Mouse (Mus musculus) liver, embryonic 11.5 days (tissue): ENCODE results near the gene Tesc. TPM values are rescaled to one million over a fixed set of nuclear protein-coding genes. Genes with fewer than 3 reads are reported as not detected.
A peak's percentile ranks its signal among the peaks of the same experiment; 100 is the strongest.

ENCODE experiments used
- ATAC-seq: fragments of 200-750 bp; cut with Nextera tagmentation; replicated peaks from 2 replicates; pipeline ENCODE4 v1.8.0; 2017; ENCODE audit warnings: moderate number of reproducible peaks, mild to moderate bottlenecking, moderate TSS enrichment, moderate library complexity; ENCODE audit not compliant: low FRiP score
- DNase-seq: peaks from one replicate; pipeline ENCODE4 v3.0.0-alpha.2; 2017; ENCODE audit warnings: low spot score
- H3K27ac ChIP-seq: fragments of 300-500 bp; sonication (generic); 2 replicates; pipeline ENCODE4 v1.5.1; 2014; ENCODE audit warnings: mild to moderate bottlenecking, low read depth, low read length, control low read depth
- H3K27me3 ChIP-seq: fragments of 300-500 bp; sonication (generic); replicated peaks from 2 replicates; pipeline ENCODE4 v1.6.1; 2014; ENCODE audit warnings: low read length, mixed read lengths; ENCODE audit not compliant: control insufficient read depth, insufficient read depth
- H3K36me3 ChIP-seq: fragments of 300-500 bp; sonication (generic); 2 replicates; pipeline ENCODE4 v1.6.1; 2014; ENCODE audit warnings: mild to moderate bottlenecking, low read length, moderate library complexity, mixed read lengths; ENCODE audit not compliant: control insufficient read depth, insufficient read depth
- H3K4me1 ChIP-seq: fragments of 300-500 bp; sonication (generic); replicated peaks from 2 replicates; pipeline ENCODE4 v1.6.1; 2014; ENCODE audit warnings: low read length, mixed read lengths; ENCODE audit not compliant: control insufficient read depth, insufficient read depth
- H3K4me2 ChIP-seq: fragments of 300-500 bp; sonication (generic); 2 replicates; pipeline ENCODE4 v1.6.1; 2014; ENCODE audit warnings: mild to moderate bottlenecking, control low read depth, moderate library complexity
- H3K4me3 ChIP-seq: fragments of 300-500 bp; sonication (generic); 2 replicates; pipeline ENCODE4 v1.5.1; 2014; ENCODE audit warnings: low read depth, low read length, control low read depth
- H3K9ac ChIP-seq: fragments of 300-500 bp; sonication (generic); 2 replicates; pipeline ENCODE4 v1.6.1; 2014; ENCODE audit warnings: low read depth, low read length, control low read depth
- H3K9me3 ChIP-seq: fragments of 300-500 bp; sonication (generic); 2 replicates; pipeline ENCODE4 v1.6.1; 2016; ENCODE audit warnings: low read length, inconsistent platforms, mixed read lengths; ENCODE audit not compliant: control insufficient read depth
- WGBS: fragments of 180-500 bp; shearing (Covaris S2); extraction: QIAGEN DNeasy Blood & Tissue Kit; methylation state at CpG from one replicate; pipeline ENCODE4 v1.1.7; 2014; 5-methylcytosine and 5-hydroxymethylcytosine counted together
- polyA plus RNA-seq: library from polyadenylated mRNA; unstranded; fragments of >200 nt; fragmentation: Nextera tagmentation; extraction: Ambion mirVana; gene quantifications from 2 replicates; pipeline ENCODE4 v1.2.1, GENCODE M21; 2014

The Tesc gene
- polyA plus RNA-seq, 1 experiment from 2014 or later = 2.2 TPM

GRCm38 (mm10) chr5:118023053-118023452 lies 4.5 kb upstream of the Tesc start:
- ATAC-seq (no peak), DNase-seq (no peak)
- Histone ChIP-seq H3K9me3 (no peaks in the 10 kb centered on the region), H3K4me3 (no peak overlapping the region), H3K4me1 (peaks cover 11% of the 10 kb centered on the region), H3K27me3 (peaks cover 32% of the 10 kb centered on the region), H3K9ac (no peak overlapping the region), H3K36me3 (no peaks in the 10 kb centered on the region), H3K27ac (no peak overlapping the region), H3K4me2 (no peak overlapping the region)
- 58% methylated on average over 3 of the region's 3 CpGs for WGBS

DNA sequence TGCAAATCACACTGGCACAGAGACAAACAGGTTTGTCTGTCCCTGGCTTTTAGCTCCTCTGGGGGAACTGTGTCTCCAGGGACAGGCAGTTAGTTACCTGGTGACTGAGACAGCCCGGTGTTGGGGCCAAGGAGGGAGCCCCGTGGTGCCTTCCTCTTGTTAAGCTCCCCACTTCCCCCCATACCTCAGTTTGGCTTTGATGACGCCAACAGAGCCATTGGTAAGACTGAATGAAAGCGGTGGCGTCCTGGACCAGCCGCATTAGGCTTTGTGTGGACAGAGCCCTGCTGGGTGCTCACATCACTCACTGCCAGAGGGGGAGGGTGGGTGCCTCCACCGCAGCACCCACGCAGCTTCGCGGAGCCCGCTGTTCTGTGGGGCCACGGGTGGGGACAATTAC lies 1.7 kb upstream of the Tesc start:
- H3K27me3 ChIP-seq = peaks cover 58% of the 10 kb centered on the region
- H3K9me3 ChIP-seq = no peaks in the 10 kb centered on the region
- WGBS = 6% methylated on average over 12 of the region's 12 CpGs
- no peak overlapping the region for H3K9ac ChIP-seq
- no peak overlapping the region for H3K27ac ChIP-seq
- DNase-seq = no peak
- ATAC-seq = no peak
- H3K4me3 ChIP-seq = no peak overlapping the region
- peaks cover 24% of the 10 kb centered on the region for H3K4me1 ChIP-seq
- no peak overlapping the region for H3K4me2 ChIP-seq
- no peaks in the 10 kb centered on the region for H3K36me3 ChIP-seq

DNA sequence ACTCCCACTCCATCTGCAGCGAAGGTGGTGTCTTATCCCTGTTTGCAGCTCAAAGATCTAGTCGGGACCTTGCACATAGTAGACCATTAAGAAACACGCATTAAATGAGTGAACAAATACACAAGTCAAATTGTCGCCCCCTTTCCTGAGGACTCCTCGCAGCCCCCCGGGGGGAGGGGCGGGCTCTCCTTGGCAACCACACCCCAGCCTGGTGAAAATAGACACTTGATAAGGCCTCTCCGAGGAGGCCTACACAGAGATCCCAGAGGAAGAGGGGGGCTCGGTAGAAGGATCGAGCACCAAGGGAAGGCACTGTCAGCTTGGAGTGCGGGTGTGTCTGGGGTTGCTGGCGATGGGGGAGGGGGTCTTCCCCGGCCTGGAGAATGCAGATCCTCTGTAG lies 1.2 kb upstream of the Tesc start:
- Histone ChIP-seq H3K4me2 (no peak overlapping the region), H3K4me3 (no peak overlapping the region), H3K4me1 (peaks cover 24% of the 10 kb centered on the region), H3K27ac (no peak overlapping the region), H3K36me3 (no peaks in the 10 kb centered on the region), H3K9me3 (no peaks in the 10 kb centered on the region), H3K9ac (no peak overlapping the region), H3K27me3 (peaks cover 58% of the 10 kb centered on the region)
- ATAC-seq (no peak), DNase-seq (no peak)
- WGBS = under 1% methylated on average over 13 of the region's 13 CpGs

- Histone ChIP-seq H3K4me3 (peak overlapping the region; percentile 60), H3K4me2 (peak overlapping the region; percentile 93), H3K9me3 (no peaks in the 10 kb centered on the region), H3K27ac (no peak overlapping the region), H3K4me1 (peaks cover 24% of the 10 kb centered on the region), H3K36me3 (no peaks in the 10 kb centered on the region), H3K9ac (no peak overlapping the region), H3K27me3 (peaks cover 58% of the 10 kb centered on the region)
- DNase-seq (no peak), ATAC-seq (0 out of 2 replicates have a peak, but pooled peaks have one; percentile 13)
- 2% methylated on average over 39 of the region's 39 CpGs for WGBS
Observed at GRCm38 (mm10) chr5:118027101-118027697, 344 bp upstream of the Tesc start.

DNA sequence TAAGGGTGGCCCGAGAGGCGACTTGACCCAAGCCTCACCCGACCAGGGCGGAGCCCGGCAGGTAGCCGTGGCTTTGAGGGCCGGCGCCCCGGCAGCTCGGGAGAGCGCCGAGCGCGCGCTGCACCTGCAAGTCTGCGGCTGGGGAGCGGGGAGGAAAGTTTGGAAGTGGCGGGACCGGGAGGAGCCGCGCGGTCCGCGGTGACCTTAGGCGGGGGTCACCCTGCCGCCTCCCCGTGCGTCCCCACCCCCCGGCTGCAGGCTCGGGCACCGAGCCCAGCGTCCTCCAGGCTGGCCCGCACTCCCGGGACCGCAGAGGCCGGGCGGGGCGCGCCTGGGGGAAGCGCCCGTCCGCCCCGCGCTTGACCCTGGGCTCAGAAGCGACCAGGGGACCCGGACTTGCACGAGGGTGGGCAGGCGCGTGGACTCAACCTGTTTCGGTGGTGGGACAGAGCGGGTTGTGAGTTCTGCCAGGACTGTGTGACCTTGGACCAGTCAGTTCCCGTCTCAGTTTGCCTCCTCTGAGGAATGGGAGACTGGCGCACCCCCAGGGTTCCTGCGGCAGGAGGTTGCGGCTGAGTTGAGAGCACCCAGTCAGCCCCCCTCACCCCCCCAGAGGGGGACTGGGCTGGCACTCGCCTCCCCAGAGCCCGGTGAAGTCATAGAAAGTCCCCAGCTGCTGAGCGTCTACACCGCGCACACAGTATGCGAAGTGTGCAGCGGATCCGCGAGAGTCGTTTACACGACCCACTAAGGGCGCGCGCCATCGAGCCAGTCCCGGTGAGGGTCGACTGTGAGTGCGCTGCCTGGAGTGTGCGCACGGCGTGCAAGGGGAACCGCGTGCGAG lies 870 bp downstream of the Tesc start:
- Histone ChIP-seq H3K4me1 (peaks cover 24% of the 10 kb centered on the region), H3K4me2 (peak overlapping the region; percentile 93)

GRCm38 (mm10) chr5:118029035-118029408 lies 1.5 kb downstream of the Tesc start:
- Histone ChIP-seq H3K27me3 (peaks cover 56% of the 10 kb centered on the region), H3K27ac (no peak overlapping the region), H3K4me1 (peaks cover 24% of the 10 kb centered on the region), H3K9me3 (no peaks in the 10 kb centered on the region), H3K4me2 (peak overlapping the region; percentile 93), H3K36me3 (no peaks in the 10 kb centered on the region), H3K4me3 (peak overlapping the region; percentile 60), H3K9ac (no peak overlapping the region)
- WGBS = 6% methylated on average over 12 of the region's 12 CpGs
- ATAC-seq = no peak
- no peak for DNase-seq

More for the DNA sequence above, 870 bp downstream of the Tesc start:
- Histone ChIP-seq H3K27ac (no peak overlapping the region), H3K4me3 (peak overlapping the region; percentile 60), H3K36me3 (no peaks in the 10 kb centered on the region), H3K9ac (no peak overlapping the region; the same call in 1 of the 2 replicates), H3K9me3 (no peaks in the 10 kb centered on the region), H3K27me3 (peaks cover 56% of the 10 kb centered on the region)
- no peak for DNase-seq
- no peak; the same call in 1 of the 2 replicates for ATAC-seq
- WGBS = 1% methylated on average over 73 of the region's 79 CpGs

GRCm38 (mm10) chr5:118029420-118029819 lies 1.9 kb downstream of the Tesc start:
- DNase-seq (peak; percentile 61), ATAC-seq (no peak)
- H3K36me3 ChIP-seq = no peaks in the 10 kb centered on the region
- no peaks in the 10 kb centered on the region for H3K9me3 ChIP-seq
- H3K27ac ChIP-seq = no peak overlapping the region
- peak overlapping the region; percentile 93 for H3K4me2 ChIP-seq
- WGBS = 2% methylated on average over 10 of the region's 10 CpGs
- H3K9ac ChIP-seq = no peak overlapping the region
- H3K4me3 ChIP-seq = peak overlapping the region; percentile 60
- peaks cover 56% of the 10 kb centered on the region for H3K27me3 ChIP-seq
- H3K4me1 ChIP-seq = peaks cover 24% of the 10 kb centered on the region

- Histone ChIP-seq H3K4me2 (no peak overlapping the region), H3K27me3 (peaks cover 56% of the 10 kb centered on the region)
- 79% methylated on average over 9 of the region's 9 CpGs for WGBS
Observed at GRCm38 (mm10) chr5:118030022-118030675, 2.6 kb downstream of the Tesc start.

More at GRCm38 (mm10) chr5:118030022-118030675, 2.6 kb downstream of the Tesc start:
- Histone ChIP-seq H3K9ac (no peak overlapping the region), H3K9me3 (no peaks in the 10 kb centered on the region), H3K4me1 (peaks cover 24% of the 10 kb centered on the region), H3K4me3 (no peak overlapping the region), H3K36me3 (no peaks in the 10 kb centered on the region), H3K27ac (no peak overlapping the region)
- no peak for ATAC-seq
- DNase-seq = no peak
